Mouse (Mus musculus): ENCODE data around the gene Plekhh3. TPM values are rescaled to one million over a fixed set of nuclear protein-coding genes. Genes with fewer than 3 reads are reported as not detected.

Plekhh3 gene
- polyA plus RNA-seq, 1 experiment from 2014 or later = 15.4 TPM

DNA sequence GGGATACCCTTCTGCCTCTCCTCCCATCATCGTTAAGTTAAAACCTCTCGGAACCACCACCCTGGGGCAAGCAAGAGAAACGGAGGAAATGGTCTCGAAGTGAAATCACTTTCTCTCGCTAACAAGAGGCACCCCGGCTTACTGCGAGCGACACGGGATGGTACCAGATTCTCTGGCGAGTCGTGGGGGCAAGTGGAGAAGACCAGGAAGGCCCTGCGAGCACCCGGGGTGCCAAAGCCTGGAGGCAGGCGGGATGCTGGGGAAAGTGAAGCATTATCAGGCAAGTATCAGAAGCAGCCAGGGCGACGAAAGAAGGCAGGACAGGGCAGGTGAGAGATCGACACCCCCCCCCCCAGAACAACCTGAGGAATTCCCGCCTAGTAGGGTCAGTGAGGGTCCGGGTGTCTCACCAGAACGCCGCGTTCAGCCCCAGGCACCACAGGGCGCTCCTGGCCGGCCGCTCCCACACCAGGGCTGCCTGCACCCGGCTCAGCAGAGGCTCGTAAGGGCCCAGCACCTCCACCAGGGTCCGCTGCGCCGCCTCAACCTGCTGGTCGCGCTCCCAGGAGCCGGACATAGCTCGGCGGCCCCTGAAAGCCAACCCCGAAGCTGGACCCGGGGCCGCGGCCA lies 51.9 kb downstream of the Plekhh3 start:
- peak overlapping the region; percentile 94 for H3K9ac ChIP-seq
- H3K27me3 ChIP-seq = no peaks in the 10 kb centered on the region
- peak overlapping the region; percentile 90 for H3K27ac ChIP-seq
- H3K4me1 ChIP-seq = peaks cover 44% of the 10 kb centered on the region
- no peaks in the 10 kb centered on the region for H3K9me3 ChIP-seq (replicated peaks)
- peak overlapping the region; percentile 83 for H3K4me2 ChIP-seq (replicated peaks)
- peaks cover 16% of the 10 kb centered on the region for H3K36me3 ChIP-seq
- under 1% methylated on average over 39 of the region's 39 CpGs for WGBS
- peak overlapping the region; percentile 92 for H3K4me3 ChIP-seq
- ATAC-seq (ENCODE audit: low FRiP score) = peak; percentile 78

DNA sequence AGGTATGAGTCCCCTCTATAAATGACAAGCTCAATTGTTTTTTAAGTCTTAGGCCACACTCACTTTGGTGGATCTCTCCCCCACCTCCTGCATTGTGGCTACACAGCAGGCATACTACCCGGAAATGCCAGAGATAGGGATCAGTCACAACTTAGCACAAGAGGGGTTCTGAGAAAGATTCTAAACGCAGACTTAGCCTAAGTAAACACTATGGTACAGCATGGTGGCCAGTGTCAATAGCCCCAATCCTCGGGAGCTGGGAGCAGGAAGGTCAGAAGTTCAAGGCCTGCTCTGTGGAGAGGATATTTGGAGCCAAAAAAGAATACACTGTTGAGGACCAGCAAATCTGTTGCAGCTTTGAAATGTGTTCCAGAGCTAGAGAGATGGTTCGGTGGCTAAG lies 53.0 kb downstream of the Plekhh3 start:
- H3K4me2 ChIP-seq (replicated peaks) = peak overlapping the region; percentile 83
- H3K9ac ChIP-seq = peak overlapping the region; percentile 94
- H3K4me1 ChIP-seq = peaks cover 44% of the 10 kb centered on the region
- peaks cover 6% of the 10 kb centered on the region for H3K36me3 ChIP-seq
- WGBS = 53% methylated on average over 4 of the region's 4 CpGs
- peak overlapping the region; percentile 92 for H3K4me3 ChIP-seq
- H3K27me3 ChIP-seq = no peaks in the 10 kb centered on the region
- no peak overlapping the region for H3K27ac ChIP-seq
- ATAC-seq (ENCODE audit: low FRiP score) = no peak
- no peaks in the 10 kb centered on the region for H3K9me3 ChIP-seq (replicated peaks)

DNA sequence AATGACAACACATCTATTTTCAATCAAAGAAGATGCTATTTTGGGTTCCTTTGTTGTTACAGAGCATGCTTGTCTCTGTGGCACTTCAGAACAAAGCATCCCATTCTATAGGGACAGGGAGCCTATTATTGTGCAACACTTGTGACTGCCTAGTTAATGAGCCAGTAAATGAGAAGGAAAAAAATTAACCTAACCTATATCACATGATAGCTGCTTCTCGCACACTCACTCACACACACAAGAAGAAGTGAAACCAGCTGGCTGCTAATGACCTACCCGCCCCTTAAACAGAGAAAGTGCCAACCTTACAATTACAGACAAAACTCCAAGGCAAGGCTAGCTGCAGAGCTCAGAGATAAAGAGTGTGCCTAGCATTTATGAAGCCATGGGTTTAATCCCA lies 55.6 kb downstream of the Plekhh3 start:
- Histone ChIP-seq H3K27ac (peak overlapping the region; percentile 58), H3K36me3 (no peaks in the 10 kb centered on the region), H3K27me3 (no peaks in the 10 kb centered on the region), H3K9ac (no peak overlapping the region), H3K4me2 (replicated peaks) (peak overlapping the region; percentile 2; the same call in 1 of the 2 replicates), H3K4me3 (no peak overlapping the region), H3K9me3 (replicated peaks) (no peaks in the 10 kb centered on the region), H3K4me1 (peaks cover 33% of the 10 kb centered on the region)
- ATAC-seq (ENCODE audit: low FRiP score) = no peak
- WGBS = 65% methylated on average over 2 of the region's 2 CpGs

Small RNAs within 50 kb of the gene (microRNA-seq; reads per million reads assigned to microRNA genes)
- not detected for gene Gm27626

Other genes with a start within 250 kb of the Plekhh3 start
- 41.4 and 47.4 TPM in 2 replicates for gene Stat3, start 231.8 kb downstream of the Plekhh3 start, polyA plus RNA-seq (2016; fragmentation: Nextera tagmentation; extraction: Ambion mirVana)
- gene Cavin1, start 200.5 kb downstream of the Plekhh3 start, polyA plus RNA-seq (2016; fragmentation: Nextera tagmentation; extraction: Ambion mirVana) = 51.4 and 63.2 TPM in 2 replicates
- 70.2 and 74.1 TPM in 2 replicates for gene Atp6v0a1, start 161.9 kb downstream of the Plekhh3 start, polyA plus RNA-seq (2016; fragmentation: Nextera tagmentation; extraction: Ambion mirVana)
- gene Naglu, start 101.3 kb downstream of the Plekhh3 start, polyA plus RNA-seq (2016; fragmentation: Nextera tagmentation; extraction: Ambion mirVana) = 13.3 and 13.7 TPM in 2 replicates
- gene Hsd17b1, start 92.9 kb downstream of the Plekhh3 start, polyA plus RNA-seq (2016; fragmentation: Nextera tagmentation; extraction: Ambion mirVana) = 0.23 and 0.26 TPM in 2 replicates
- gene Coasy, start 88.8 kb downstream of the Plekhh3 start, polyA plus RNA-seq (2016; fragmentation: Nextera tagmentation; extraction: Ambion mirVana) = 45.6 and 51.2 TPM in 2 replicates
- gene Mlx, start 84.1 kb downstream of the Plekhh3 start, polyA plus RNA-seq (2016; fragmentation: Nextera tagmentation; extraction: Ambion mirVana) = 62.1 and 62.4 TPM in 2 replicates
- gene Psmc3ip, start 75.9 kb downstream of the Plekhh3 start, polyA plus RNA-seq (2016; fragmentation: Nextera tagmentation; extraction: Ambion mirVana) = 30.5 and 34.3 TPM in 2 replicates
- gene Retreg3, start 51.5 kb downstream of the Plekhh3 start, polyA plus RNA-seq (2016; fragmentation: Nextera tagmentation; extraction: Ambion mirVana) = 23.2 and 25.1 TPM in 2 replicates
- gene Tubg1, start 51.4 kb downstream of the Plekhh3 start, polyA plus RNA-seq (2016; fragmentation: Nextera tagmentation; extraction: Ambion mirVana) = 81.6 and 83.2 TPM in 2 replicates
- 10.4 and 12.9 TPM in 2 replicates for gene Tubg2, start 15.4 kb downstream of the Plekhh3 start, polyA plus RNA-seq (2016; fragmentation: Nextera tagmentation; extraction: Ambion mirVana)
- gene Cntnap1, start 828 bp downstream of the Plekhh3 start, polyA plus RNA-seq (2016; fragmentation: Nextera tagmentation; extraction: Ambion mirVana) = 0.97 and 1.2 TPM in 2 replicates
- 0.23 and 0.61 TPM in 2 replicates for gene Ccr10, start 4.1 kb upstream of the Plekhh3 start, polyA plus RNA-seq (2016; fragmentation: Nextera tagmentation; extraction: Ambion mirVana)
- 17.3 and 18.5 TPM in 2 replicates for gene Ezh1, start 55.1 kb upstream of the Plekhh3 start, polyA plus RNA-seq (2016; fragmentation: Nextera tagmentation; extraction: Ambion mirVana)
- gene Ramp2, start 74.7 kb upstream of the Plekhh3 start, polyA plus RNA-seq (2016; fragmentation: Nextera tagmentation; extraction: Ambion mirVana) = 60.1 and 62.2 TPM in 2 replicates
- 90.9 and 97.4 TPM in 2 replicates for gene Vps25, start 82.4 kb upstream of the Plekhh3 start, polyA plus RNA-seq (2016; fragmentation: Nextera tagmentation; extraction: Ambion mirVana)
- 8.5 and 9.5 TPM in 2 replicates for gene Wnk4, start 89.2 kb upstream of the Plekhh3 start, polyA plus RNA-seq (2016; fragmentation: Nextera tagmentation; extraction: Ambion mirVana)
- 1.5 TPM in 2 replicates for gene Cntd1, start 107.7 kb upstream of the Plekhh3 start, polyA plus RNA-seq (2016; fragmentation: Nextera tagmentation; extraction: Ambion mirVana)
- gene Coa3, start 107.8 kb upstream of the Plekhh3 start, polyA plus RNA-seq (2016; fragmentation: Nextera tagmentation; extraction: Ambion mirVana) = 195 and 210 TPM in 2 replicates
- 154 and 158 TPM in 2 replicates for gene Becn1, start 130.9 kb upstream of the Plekhh3 start, polyA plus RNA-seq (2016; fragmentation: Nextera tagmentation; extraction: Ambion mirVana)
- gene Psme3, start 144.9 kb upstream of the Plekhh3 start, polyA plus RNA-seq (2016; fragmentation: Nextera tagmentation; extraction: Ambion mirVana) = 157 and 169 TPM in 2 replicates
- 2.4 and 3.5 TPM in 2 replicates for gene Aoc2, start 153.7 kb upstream of the Plekhh3 start, polyA plus RNA-seq (2016; fragmentation: Nextera tagmentation; extraction: Ambion mirVana)
- gene Aoc3, start 159.3 kb upstream of the Plekhh3 start, polyA plus RNA-seq (2016; fragmentation: Nextera tagmentation; extraction: Ambion mirVana) = 0.07 TPM in 1 of 2 replicates, not detected in the other
- not detected in 2 replicates for gene G6pc, start 196.2 kb upstream of the Plekhh3 start, polyA plus RNA-seq (2016; fragmentation: Nextera tagmentation; extraction: Ambion mirVana)
- gene Aarsd1, start 246.3 kb upstream of the Plekhh3 start, polyA plus RNA-seq (2016; fragmentation: Nextera tagmentation; extraction: Ambion mirVana) = 77.7 and 79.0 TPM in 2 replicates

All from hindbrain, embryonic 12.5 days (tissue).